Mouse (Mus musculus): ENCODE data around the gene Fam122b.

Fam122b gene

GRCm38 (mm10) chrX:53196392-53196791 lies 73.2 kb downstream of the Fam122b start:
- no peak for DNase-seq

Measured in liver (tissue).